Mouse (Mus musculus) liver, embryonic 14.5 days (tissue): ENCODE measurements at regions not wholly inside any gene's neighbourhood (a gene's known extent, or its start where the extent isn't known, plus 50 kb on each side); places are given as distances from the start of the nearest gene placed in this dataset.

ENCODE experiments used
- CTCF ChIP-seq: IDR thresholded peaks from 2 replicates; pipeline ENCODE4 v1.5.1; 2016; ENCODE audit warnings: antibody characterized with exemption, low read depth, control low read depth
- EP300 ChIP-seq: IDR thresholded peaks from 2 replicates; pipeline ENCODE4 v1.6.1; 2016; ENCODE audit warnings: antibody characterized with exemption, low read depth

- no peak for TF ChIP-seq EP300
- no peak for TF ChIP-seq CTCF
Measured at GRCm38 (mm10) chr7:72528873-72529272, 222.5 kb upstream of the Mctp2 start.
